Mouse (Mus musculus) stomach, embryonic 14.5 days (tissue): ENCODE measurements around the gene Enpp3. TPM values are rescaled to one million over a fixed set of nuclear protein-coding genes. Genes with fewer than 3 reads are reported as not detected.

Source experiments
- ATAC-seq: fragments of 200-750 bp; cut with Nextera tagmentation; 2 replicates; pipeline ENCODE4 v1.8.0; 2017; ENCODE audit warnings: low read depth, moderate TSS enrichment; ENCODE audit not compliant: insufficient number of reproducible peaks, insufficient read depth, low FRiP score
- H3K27ac ChIP-seq: fragments of 300-500 bp; sonication (generic); 2 replicates; pipeline ENCODE4 v1.5.1; 2014; ENCODE audit warnings: mild to moderate bottlenecking, low read length, moderate library complexity, mixed read lengths
- H3K27me3 ChIP-seq: fragments of 300-500 bp; sonication (generic); 2 replicates; pipeline ENCODE4 v1.6.1; 2014; ENCODE audit warnings: low read length, control low read depth, mixed read lengths; ENCODE audit not compliant: control insufficient read depth, insufficient read depth
- H3K36me3 ChIP-seq: fragments of 300-500 bp; sonication (generic); 2 replicates; pipeline ENCODE4 v1.6.1; 2014; ENCODE audit warnings: mild to moderate bottlenecking, control low read depth, low read length, moderate library complexity, mixed read lengths; ENCODE audit not compliant: control insufficient read depth, insufficient read depth
- H3K4me1 ChIP-seq: fragments of 300-500 bp; sonication (generic); 2 replicates; pipeline ENCODE4 v1.6.1; 2014; ENCODE audit warnings: low read length, control low read depth, mixed read lengths; ENCODE audit not compliant: control insufficient read depth, insufficient read depth
- H3K4me2 ChIP-seq: fragments of 300-500 bp; sonication (generic); replicated peaks from 2 replicates; pipeline ENCODE4 v1.6.1; 2014; ENCODE audit warnings: low read depth, low read length, control low read depth
- H3K4me3 ChIP-seq: fragments of 300-500 bp; sonication (generic); 2 replicates; pipeline ENCODE4 v1.5.1; 2014; ENCODE audit warnings: low read depth, low read length, control low read depth
- H3K9ac ChIP-seq: fragments of 300-500 bp; sonication (generic); replicated peaks from 2 replicates; pipeline ENCODE4 v1.6.1; 2014; ENCODE audit warnings: low read depth, mild to moderate bottlenecking, control low read depth, low read length, moderate library complexity, mixed read lengths
- H3K9me3 ChIP-seq: fragments of 300-500 bp; sonication (generic); 2 replicates; pipeline ENCODE4 v1.6.1; 2016; ENCODE audit warnings: low read depth, low read length, control low read depth; ENCODE audit not compliant: control insufficient read depth
- WGBS: fragments of 180-500 bp; shearing (Covaris S2); extraction: QIAGEN DNeasy Blood & Tissue Kit; methylation state at CpG from one replicate; pipeline ENCODE4 v1.1.7; 2014; 5-methylcytosine and 5-hydroxymethylcytosine counted together
- polyA plus RNA-seq: library from polyadenylated mRNA; unstranded; fragments of >200 nt; fragmentation: Nextera tagmentation; extraction: Ambion mirVana; gene quantifications from 2 replicates; pipeline ENCODE4 v1.2.1, GENCODE M21; 2014

The Enpp3 gene
- polyA plus RNA-seq, 1 experiment from 2014 or later: 9.1 TPM

DNA sequence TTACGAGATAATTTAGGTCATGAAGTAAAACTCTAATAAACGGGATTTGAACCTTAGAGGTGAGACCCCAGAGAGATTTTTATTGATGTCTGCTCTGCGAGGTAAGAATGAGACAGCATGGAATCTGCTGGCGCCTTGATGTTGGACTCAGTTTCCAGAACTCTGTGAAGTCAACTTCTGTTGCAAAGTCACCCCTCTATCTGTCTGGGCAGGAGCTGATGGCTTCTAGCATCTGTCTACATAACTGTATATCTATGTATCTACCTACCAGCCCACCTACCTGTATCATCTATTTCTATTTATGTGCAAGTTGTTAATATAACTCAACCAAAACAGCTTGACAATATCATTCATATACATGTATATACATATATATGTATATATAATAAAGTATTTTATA is 57.3 kb downstream of the Enpp3 start:
- no peak overlapping the region for H3K4me2 ChIP-seq
- H3K27ac ChIP-seq: no peak overlapping the region
- 0 out of 2 replicates have a peak, but pooled peaks cover 3% of the 10 kb centered on the region for H3K4me1 ChIP-seq
- WGBS: 90% methylated on average over 4 of the region's 4 CpGs
- H3K9ac ChIP-seq: no peak overlapping the region
- ATAC-seq: no peak
- H3K9me3 ChIP-seq: no peaks in the 10 kb centered on the region
- H3K27me3 ChIP-seq: no peaks in the 10 kb centered on the region
- no peaks in the 10 kb centered on the region for H3K36me3 ChIP-seq
- no peak overlapping the region for H3K4me3 ChIP-seq

DNA sequence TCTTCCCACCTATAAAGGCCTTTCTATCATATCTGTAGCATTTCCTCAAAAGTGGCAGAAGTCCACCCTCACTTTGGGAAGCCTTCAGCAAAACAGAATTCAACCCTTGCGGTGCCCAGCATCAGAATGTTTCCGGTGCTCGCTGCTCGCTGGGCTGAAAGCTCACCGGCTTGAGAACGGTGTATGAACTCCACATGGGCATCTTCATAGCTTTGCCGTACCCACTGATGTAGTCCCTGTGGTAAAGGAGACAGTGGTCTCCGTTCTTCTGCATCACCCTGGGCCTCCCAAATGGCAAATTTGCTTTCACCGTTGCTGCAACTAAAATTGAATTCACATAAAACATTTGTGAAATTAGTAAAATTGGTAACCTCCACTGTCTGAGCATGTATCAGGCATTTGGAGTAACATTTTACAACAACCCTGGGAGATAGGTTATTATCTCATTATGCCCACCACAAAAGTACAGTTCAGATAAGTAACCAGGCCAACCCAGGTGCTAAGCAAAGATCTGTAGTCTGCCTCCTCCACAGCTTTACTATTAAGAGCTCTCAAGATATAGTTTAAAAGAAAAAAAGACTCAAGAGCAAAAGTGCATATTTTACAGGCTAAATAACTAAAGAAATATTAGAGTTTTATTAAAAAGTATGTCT is 57.9 kb downstream of the Enpp3 start:
- H3K9me3 ChIP-seq: no peaks in the 10 kb centered on the region
- no peak overlapping the region for H3K4me2 ChIP-seq
- H3K4me3 ChIP-seq: no peak overlapping the region
- H3K9ac ChIP-seq: no peak overlapping the region
- no peaks in the 10 kb centered on the region for H3K36me3 ChIP-seq
- ATAC-seq: no peak
- H3K27me3 ChIP-seq: no peaks in the 10 kb centered on the region
- H3K4me1 ChIP-seq: 0 out of 2 replicates have a peak, but pooled peaks cover 3% of the 10 kb centered on the region
- H3K27ac ChIP-seq: no peak overlapping the region
- WGBS: 98% methylated on average over 9 of the region's 9 CpGs

DNA sequence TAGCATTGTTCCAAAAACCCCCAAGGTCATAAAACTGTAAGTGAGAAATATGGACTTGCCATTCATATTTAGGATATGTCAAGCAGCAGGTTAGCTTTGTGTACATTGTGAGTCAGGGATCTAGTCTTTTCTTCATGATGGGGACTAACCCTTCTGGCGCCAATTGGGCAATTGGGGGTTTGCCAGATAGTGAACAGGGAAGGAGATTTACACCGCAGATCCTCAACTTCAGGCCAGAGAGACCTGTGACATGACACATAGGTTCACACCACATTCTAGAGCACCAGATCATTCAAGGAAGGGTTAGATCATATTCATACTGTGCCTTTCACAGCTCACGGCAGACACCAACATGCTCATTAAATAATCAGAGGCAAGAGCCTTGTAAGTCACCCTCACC is 58.7 kb downstream of the Enpp3 start:
- WGBS: 82% methylated on average over 3 of the region's 3 CpGs
- no peak overlapping the region for H3K27ac ChIP-seq

DNA sequence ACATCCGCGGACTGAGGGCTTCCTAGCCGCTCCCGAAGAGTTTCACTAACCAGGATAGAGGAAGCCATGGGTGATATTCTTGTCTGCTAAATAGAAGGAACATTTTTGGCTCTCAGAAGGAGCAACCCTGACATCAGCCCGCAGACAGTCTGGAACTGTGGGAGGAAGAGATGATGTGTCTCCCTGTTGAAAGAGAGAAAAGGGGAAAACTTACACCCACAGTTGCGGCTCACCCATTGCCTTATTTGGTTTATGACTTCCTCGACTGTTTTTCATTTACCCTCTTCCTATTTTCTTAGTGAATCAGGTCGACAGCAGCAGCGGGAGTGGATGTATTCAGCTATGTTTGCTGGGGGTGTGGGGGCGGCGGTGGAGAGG is 64.0 kb downstream of the Enpp3 start:
- H3K27me3 ChIP-seq: no peaks in the 10 kb centered on the region
- H3K36me3 ChIP-seq: no peaks in the 10 kb centered on the region
- 75% methylated on average over 11 of the region's 11 CpGs for WGBS
- 0 out of 2 replicates have a peak, but pooled peaks cover 3% of the 10 kb centered on the region for H3K4me1 ChIP-seq
- H3K27ac ChIP-seq: no peak overlapping the region
- H3K9ac ChIP-seq: no peak overlapping the region
- no peak overlapping the region for H3K4me2 ChIP-seq
- no peaks in the 10 kb centered on the region for H3K9me3 ChIP-seq
- H3K4me3 ChIP-seq: no peak overlapping the region
- ATAC-seq: no peak

More for the DNA sequence above, 58.7 kb downstream of the Enpp3 start:
- Histone ChIP-seq H3K36me3 (no peaks in the 10 kb centered on the region), H3K4me3 (no peak overlapping the region), H3K4me2 (no peak overlapping the region), H3K4me1 (0 out of 2 replicates have a peak, but pooled peaks cover 3% of the 10 kb centered on the region), H3K27me3 (no peaks in the 10 kb centered on the region), H3K9ac (no peak overlapping the region), H3K9me3 (no peaks in the 10 kb centered on the region)
- ATAC-seq: no peak

DNA sequence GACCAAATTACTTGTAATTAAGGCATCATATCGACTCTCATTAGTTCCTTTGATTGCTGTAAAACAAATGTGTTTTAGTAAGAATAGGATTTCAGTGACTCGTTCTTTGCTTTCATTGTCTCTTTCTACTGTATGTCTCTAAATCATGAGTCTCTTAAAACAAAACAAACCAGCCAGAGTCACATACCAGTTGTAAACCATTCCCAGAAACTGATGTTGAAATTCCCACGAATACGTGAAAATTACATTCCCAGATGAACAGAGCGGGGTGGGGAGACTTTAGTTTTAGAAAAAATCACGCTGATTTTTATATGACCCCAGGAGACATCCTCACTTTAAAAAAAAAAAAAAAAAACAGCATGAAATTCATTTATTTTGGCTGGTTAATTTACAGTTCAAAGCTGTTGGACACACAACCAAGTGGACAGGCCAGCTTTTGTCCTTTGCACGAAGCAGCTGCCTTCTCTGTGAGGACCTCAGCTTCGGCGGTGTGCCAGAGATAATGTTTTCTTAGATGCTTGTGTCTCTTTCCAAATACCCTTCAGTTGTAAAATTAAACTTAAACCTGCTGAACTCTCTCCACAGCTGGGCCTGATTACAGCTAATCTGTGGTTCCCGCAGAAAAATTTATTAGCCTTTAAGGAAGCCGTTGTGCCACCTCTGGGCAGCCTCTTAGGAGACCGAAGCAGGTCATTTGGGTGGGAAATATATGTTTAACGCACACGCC is 64.5 kb downstream of the Enpp3 start:
- Histone ChIP-seq H3K9me3 (no peaks in the 10 kb centered on the region), H3K4me3 (no peak overlapping the region), H3K27me3 (no peaks in the 10 kb centered on the region), H3K4me1 (0 out of 2 replicates have a peak, but pooled peaks cover 3% of the 10 kb centered on the region), H3K27ac (no peak overlapping the region), H3K36me3 (no peaks in the 10 kb centered on the region), H3K9ac (no peak overlapping the region), H3K4me2 (no peak overlapping the region)
- 70% methylated on average over 14 of the region's 14 CpGs for WGBS
- no peak for ATAC-seq

DNA sequence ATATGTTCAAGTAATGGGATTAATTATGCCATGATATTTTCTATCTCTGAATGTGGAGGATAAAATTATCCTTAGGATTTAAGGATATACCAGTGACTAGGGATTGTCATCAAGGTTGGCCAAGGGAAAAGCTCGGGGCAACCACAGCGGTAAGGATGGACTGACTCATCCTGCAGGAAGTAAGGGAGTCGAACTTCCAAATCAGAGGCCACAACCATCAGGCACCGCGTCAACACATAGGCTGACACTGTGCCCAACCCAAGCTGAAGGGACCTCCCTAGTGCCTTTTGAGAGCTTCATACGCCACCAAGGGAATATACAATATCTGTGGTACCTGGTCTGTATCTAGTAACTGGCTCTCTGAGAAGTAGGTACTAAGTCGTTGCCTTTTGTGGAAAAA is 73.1 kb downstream of the Enpp3 start:
- no peak for ATAC-seq
- H3K9ac ChIP-seq: no peak overlapping the region
- H3K27me3 ChIP-seq: no peaks in the 10 kb centered on the region
- H3K4me1 ChIP-seq: no peaks in the 10 kb centered on the region
- no peaks in the 10 kb centered on the region for H3K9me3 ChIP-seq
- no peaks in the 10 kb centered on the region for H3K36me3 ChIP-seq
- 87% methylated on average over 7 of the region's 7 CpGs for WGBS
- no peak overlapping the region for H3K27ac ChIP-seq
- no peak overlapping the region for H3K4me3 ChIP-seq
- no peak overlapping the region for H3K4me2 ChIP-seq

DNA sequence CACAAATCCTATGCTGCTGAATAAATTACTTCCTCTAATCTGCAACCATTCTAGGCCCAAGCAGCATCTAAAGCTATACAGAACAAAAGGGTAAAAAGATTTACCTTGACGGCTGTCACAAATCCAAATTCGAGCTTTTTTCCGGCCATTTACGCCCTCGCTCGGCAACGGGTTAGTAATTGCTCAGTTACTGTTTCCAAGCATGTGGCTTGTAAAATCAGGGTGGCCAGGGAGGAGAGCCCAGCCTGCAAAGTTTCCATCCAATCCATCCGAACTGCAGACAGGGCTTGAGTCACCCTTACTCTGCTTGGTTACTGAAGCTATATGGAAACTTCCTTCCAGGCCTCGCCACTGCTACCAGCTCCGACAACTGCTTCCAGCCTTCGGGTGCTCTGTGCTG is 74.9 kb downstream of the Enpp3 start:
- Histone ChIP-seq H3K27me3 (no peaks in the 10 kb centered on the region), H3K4me1 (no peaks in the 10 kb centered on the region), H3K4me2 (no peak overlapping the region), H3K36me3 (no peaks in the 10 kb centered on the region), H3K9me3 (no peaks in the 10 kb centered on the region), H3K27ac (no peak overlapping the region), H3K9ac (no peak overlapping the region), H3K4me3 (no peak overlapping the region)
- no peak for ATAC-seq
- WGBS: 74% methylated on average over 11 of the region's 11 CpGs

DNA sequence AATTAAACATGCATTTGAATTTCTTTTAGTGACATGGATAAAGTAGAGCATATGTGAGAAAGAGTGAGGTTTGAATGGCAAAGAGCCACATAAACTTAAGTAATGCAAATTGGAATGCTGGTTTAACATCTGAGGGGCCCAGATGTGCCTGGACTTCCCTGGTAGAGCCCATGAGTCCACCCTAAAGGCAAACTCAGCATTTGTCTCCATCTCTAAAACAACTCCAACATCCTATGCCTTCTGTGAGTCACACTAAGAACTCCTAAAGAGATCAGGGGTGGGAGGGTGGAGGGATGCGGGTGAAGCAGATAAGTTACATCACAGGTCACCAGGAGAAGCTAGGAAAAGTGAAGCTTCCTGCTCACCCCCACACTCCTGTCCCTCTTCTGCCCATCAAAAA is 76.6 kb downstream of the Enpp3 start:
- H3K4me3 ChIP-seq: no peak overlapping the region
- WGBS: 85% methylated on average over 1 of the region's 1 CpGs
- H3K9me3 ChIP-seq: no peaks in the 10 kb centered on the region
- no peaks in the 10 kb centered on the region for H3K36me3 ChIP-seq
- H3K4me1 ChIP-seq: no peaks in the 10 kb centered on the region
- no peaks in the 10 kb centered on the region for H3K27me3 ChIP-seq
- H3K9ac ChIP-seq: no peak overlapping the region
- H3K4me2 ChIP-seq: no peak overlapping the region
- ATAC-seq: no peak
- no peak overlapping the region for H3K27ac ChIP-seq
